ENCODE assay signal across 1 mouse cellular context in the genomic region with DNA sequence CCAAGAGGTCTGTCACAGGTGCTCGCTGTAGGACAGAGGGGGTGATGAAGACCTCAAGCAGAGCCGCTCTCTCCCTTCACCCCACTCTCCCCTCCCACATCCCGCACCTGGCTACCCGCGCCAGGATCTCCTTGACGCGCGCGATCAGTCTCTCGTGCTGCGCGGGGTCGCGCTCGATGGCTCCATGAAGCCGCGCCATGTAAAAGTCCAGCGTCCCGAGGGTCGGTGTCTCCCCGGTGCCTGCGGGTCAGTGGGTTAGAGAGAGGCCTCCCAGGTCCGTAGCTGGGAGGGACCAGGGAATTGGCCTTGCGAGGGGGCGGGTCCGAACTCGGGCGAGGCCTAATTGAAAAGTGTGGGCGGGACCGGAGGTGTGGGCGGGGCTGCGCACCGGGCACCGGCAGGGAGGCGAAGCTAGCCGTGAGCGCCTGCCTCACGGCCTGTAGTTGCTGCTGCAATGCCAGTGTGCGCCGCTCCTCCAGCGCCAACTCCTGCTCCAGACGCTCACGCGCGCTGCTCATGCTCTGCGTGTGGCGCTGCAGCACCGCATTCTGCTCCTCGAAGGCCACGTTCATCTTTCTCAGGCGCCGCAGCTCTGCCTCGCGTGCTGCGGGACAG.
A peak's percentile ranks its signal among the peaks of the same experiment; 100 is the strongest.
TF ChIP-seq lines count a peak whose summit lies in the region.

No protein-coding gene starts in this region.

TF ChIP-seq in myocyte, 11 proteins besides CTCF, POLR2A, EP300 and RAD21:
- TF ChIP-seq POLR2AphosphoS2 (IDR thresholded peaks at IDR 0.05; ENCODE audit: insufficient read length, low read depth) (peak; percentile 41), MAX (IDR thresholded peaks at IDR 0.05; ENCODE audit: low read depth) (no peak), MYOD1 (IDR thresholded peaks at IDR 0.05; ENCODE audit: control insufficient read depth in 1 of 3, insufficient read length in 2 of 3, low read depth in 2 of 3) (no peak), SRF (IDR thresholded peaks at IDR 0.05; ENCODE audit: control insufficient read depth, insufficient read length, low read depth) (no peak), TCF12 (IDR thresholded peaks at IDR 0.05; ENCODE audit: insufficient read depth, poor library complexity, severe bottlenecking) (no peak), E2F4 (IDR thresholded peaks at IDR 0.05; ENCODE audit: insufficient read depth) (no peak), USF1 (IDR thresholded peaks at IDR 0.05; ENCODE audit: low read depth) (no peak)
